Mouse (Mus musculus): ENCODE measurements around the gene Rcl1.

Gene Rcl1

GRCm38 (mm10) chr19:29113746-29114649 is 12.8 kb downstream of the Rcl1 start:
- no peak for DNase-seq (ENCODE audit: inconsistent ontology term)

GRCm38 (mm10) chr19:29116796-29117195 is 15.6 kb downstream of the Rcl1 start:
- no peak for DNase-seq (ENCODE audit: inconsistent ontology term)

- DNase-seq (ENCODE audit: inconsistent ontology term), result no peak
Measured at GRCm38 (mm10) chr19:29118196-29118595, 17.0 kb downstream of the Rcl1 start.

- no peak for DNase-seq (ENCODE audit: inconsistent ontology term)
Measured at GRCm38 (mm10) chr19:29120311-29120710, 19.1 kb downstream of the Rcl1 start.

- DNase-seq (ENCODE audit: inconsistent ontology term), result no peak
Measured at GRCm38 (mm10) chr19:29121394-29121793, 20.2 kb downstream of the Rcl1 start.

GRCm38 (mm10) chr19:29124886-29125585 is 23.9 kb downstream of the Rcl1 start:
- DNase-seq (ENCODE audit: inconsistent ontology term), result no peak

- DNase-seq (ENCODE audit: inconsistent ontology term), result no peak
Measured at GRCm38 (mm10) chr19:29126347-29127015, 25.3 kb downstream of the Rcl1 start.

GRCm38 (mm10) chr19:29127331-29127730 is 26.2 kb downstream of the Rcl1 start:
- no peak for DNase-seq (ENCODE audit: inconsistent ontology term)

- DNase-seq (ENCODE audit: inconsistent ontology term), result no peak
Measured at GRCm38 (mm10) chr19:29128217-29128616, 27.0 kb downstream of the Rcl1 start.

- no peak for DNase-seq (ENCODE audit: inconsistent ontology term)
Measured at GRCm38 (mm10) chr19:29129551-29129950, 28.4 kb downstream of the Rcl1 start.

- DNase-seq (ENCODE audit: inconsistent ontology term), result no peak
Measured at GRCm38 (mm10) chr19:29131171-29131570, 30.0 kb downstream of the Rcl1 start.

GRCm38 (mm10) chr19:29134293-29134692 is 33.1 kb downstream of the Rcl1 start:
- DNase-seq (ENCODE audit: inconsistent ontology term), result no peak

GRCm38 (mm10) chr19:29135172-29135736 is 34.1 kb downstream of the Rcl1 start:
- DNase-seq (ENCODE audit: inconsistent ontology term), result no peak

GRCm38 (mm10) chr19:29138546-29139270 is 37.5 kb downstream of the Rcl1 start:
- DNase-seq (ENCODE audit: inconsistent ontology term), result no peak

GRCm38 (mm10) chr19:29139699-29140456 is 38.7 kb downstream of the Rcl1 start:
- peak; percentile 31 for DNase-seq (ENCODE audit: inconsistent ontology term)

GRCm38 (mm10) chr19:29140933-29141332 is 39.8 kb downstream of the Rcl1 start:
- DNase-seq (ENCODE audit: inconsistent ontology term), result no peak

- no peak for DNase-seq (ENCODE audit: inconsistent ontology term)
Measured at GRCm38 (mm10) chr19:29142307-29142706, 41.1 kb downstream of the Rcl1 start.

GRCm38 (mm10) chr19:29145421-29145820 is 44.2 kb downstream of the Rcl1 start:
- DNase-seq (ENCODE audit: inconsistent ontology term), result no peak

- DNase-seq (ENCODE audit: inconsistent ontology term), result no peak
Measured at GRCm38 (mm10) chr19:29146820-29147219, 45.6 kb downstream of the Rcl1 start.

GRCm38 (mm10) chr19:29149583-29149982 is 48.4 kb downstream of the Rcl1 start:
- no peak for DNase-seq (ENCODE audit: inconsistent ontology term)

GRCm38 (mm10) chr19:29150038-29150437 is 48.9 kb downstream of the Rcl1 start:
- DNase-seq (ENCODE audit: inconsistent ontology term), result peak; percentile 1
